22 mouse cellular contexts compared by ENCODE assay signal in genomic region chr1:156605940-156606339, GRCm38 (mm10).
"Had no signal": no experiment of that assay in that cellular context is flagged by ENCODE, and none has a peak within 500 bp of the region (broad histone marks: within the 10 kb centered on the region; RNA-seq: fewer than 3 reads in every experiment).

No protein-coding gene starts in this region.

- H3K4me2 ChIP-seq: limb, embryonic 12.5 days; limb, embryonic 15.5 days; liver, embryonic 11.5 days; lung, embryonic 14.5 days; midbrain, embryonic 13.5 days; neural tube, embryonic 13.5 days; stomach, embryonic 15.5 days had no signal

- H3K9ac ChIP-seq: limb, embryonic 12.5 days; limb, embryonic 15.5 days; liver, embryonic 14.5 days; liver, postnatal 0 days; lung, embryonic 14.5 days; midbrain, embryonic 13.5 days; neural tube, embryonic 13.5 days; stomach, embryonic 15.5 days had no signal

- H3K27ac ChIP-seq: kidney, postnatal 0 days; limb, embryonic 12.5 days; limb, embryonic 15.5 days; liver, embryonic 14.5 days; macrophage; midbrain, embryonic 10.5 days; midbrain, embryonic 13.5 days; neural tube, embryonic 13.5 days; stomach, embryonic 15.5 days had no signal

- H3K9me3 ChIP-seq: limb, embryonic 12.5 days; limb, embryonic 15.5 days; megakaryocyte, embryonic 14.5 days; midbrain, embryonic 10.5 days; midbrain, embryonic 13.5 days; neural tube, embryonic 13.5 days; stomach, embryonic 15.5 days had no signal

- H3K27me3 ChIP-seq: limb, embryonic 12.5 days; limb, embryonic 15.5 days; megakaryocyte, embryonic 14.5 days; midbrain, embryonic 13.5 days; neural tube, embryonic 13.5 days; stomach, embryonic 15.5 days had no signal

- H3K4me3 ChIP-seq: limb, embryonic 12.5 days; limb, embryonic 15.5 days; megakaryocyte, embryonic 14.5 days; midbrain, embryonic 10.5 days; midbrain, embryonic 13.5 days; myocyte; neural tube, embryonic 13.5 days; stomach, embryonic 15.5 days had no signal

- H3K36me3 ChIP-seq: limb, embryonic 12.5 days; limb, embryonic 15.5 days; midbrain, embryonic 10.5 days; midbrain, embryonic 13.5 days; neural tube, embryonic 13.5 days; stomach, embryonic 15.5 days had no signal

- DNase-seq: kidney, adult 2 months; left cerebral cortex, postnatal 4 days; liver, postnatal 0 days; lung, embryonic 14.5 days; retina, postnatal 1 day; right cerebral cortex, postnatal 25 days; spleen, adult 18-20 months; thymus, postnatal 25 days had no signal

- ATAC-seq: liver, postnatal 0 days; lung, postnatal 0 days; midbrain, embryonic 13.5 days; midbrain, embryonic 16.5 days had no signal
